Mouse (Mus musculus): Measurements from ENCODE around the gene Gca.

- TF ChIP-seq POLR2A (IDR thresholded peaks at IDR 0.05; ENCODE audit: borderline replicate concordance, control insufficient read depth, low read depth, low read length) (no peak), CTCF (IDR thresholded peaks at IDR 0.05; ENCODE audit: control insufficient read depth, insufficient read depth, low read length) (no peak)
Measured at GRCm38 (mm10) chr2:62619679-62620078, 44.4 kb upstream of the Gca start.
